Mouse (Mus musculus) ES-CJ7 (cell line): ENCODE data around the gene Arhgef26.

ENCODE experiments used
- DNase-seq: peaks from one replicate; pipeline ENCODE4 v3.0.0; 2011; ENCODE audit warnings: low read depth, low spot score

Arhgef26 gene

GRCm38 (mm10) chr3:62338044-62338443 is at the start of gene Arhgef26:
Arhgef26 (plus strand) TSS chr3:62338344.
- DNase-seq = no peak

GRCm38 (mm10) chr3:62310493-62310892 is 27.7 kb upstream of the Arhgef26 start:
- no peak for DNase-seq

- DNase-seq = no peak
Observed at GRCm38 (mm10) chr3:62311224-62311623, 26.9 kb upstream of the Arhgef26 start.

- DNase-seq = no peak
Observed at GRCm38 (mm10) chr3:62324708-62325107, 13.4 kb upstream of the Arhgef26 start.

GRCm38 (mm10) chr3:62327903-62328302 is 10.2 kb upstream of the Arhgef26 start:
- DNase-seq = no peak

GRCm38 (mm10) chr3:62338461-62338853 is 313 bp downstream of the Arhgef26 start:
- peak; percentile 74 for DNase-seq

GRCm38 (mm10) chr3:62338854-62339515 is 841 bp downstream of the Arhgef26 start:
- peak; percentile 29 for DNase-seq

- no peak for DNase-seq
Observed at GRCm38 (mm10) chr3:62339516-62340051, 1.4 kb downstream of the Arhgef26 start.

- no peak for DNase-seq
Observed at GRCm38 (mm10) chr3:62340154-62340760, 2.1 kb downstream of the Arhgef26 start.

GRCm38 (mm10) chr3:62340861-62341260 is 2.7 kb downstream of the Arhgef26 start:
- DNase-seq = no peak

- peak; percentile 65 for DNase-seq
Observed at GRCm38 (mm10) chr3:62341496-62342205, 3.5 kb downstream of the Arhgef26 start.

- DNase-seq = no peak
Observed at GRCm38 (mm10) chr3:62348514-62349217, 10.5 kb downstream of the Arhgef26 start.

GRCm38 (mm10) chr3:62349218-62349897 is 11.2 kb downstream of the Arhgef26 start:
- DNase-seq = no peak

- DNase-seq = no peak
Observed at GRCm38 (mm10) chr3:62352071-62352470, 13.9 kb downstream of the Arhgef26 start.

GRCm38 (mm10) chr3:62352876-62353275 is 14.7 kb downstream of the Arhgef26 start:
- DNase-seq = no peak

- DNase-seq = no peak
Observed at GRCm38 (mm10) chr3:62367882-62368281, 29.7 kb downstream of the Arhgef26 start.

- no peak for DNase-seq
Observed at GRCm38 (mm10) chr3:62372841-62373240, 34.7 kb downstream of the Arhgef26 start.

GRCm38 (mm10) chr3:62374346-62374745 is 36.2 kb downstream of the Arhgef26 start:
- no peak for DNase-seq

GRCm38 (mm10) chr3:62374831-62375230 is 36.7 kb downstream of the Arhgef26 start:
- no peak for DNase-seq

GRCm38 (mm10) chr3:62376719-62377118 is 38.6 kb downstream of the Arhgef26 start:
- no peak for DNase-seq

- DNase-seq = no peak
Observed at GRCm38 (mm10) chr3:62379946-62380345, 41.8 kb downstream of the Arhgef26 start.
